Mouse (Mus musculus) olfactory bulb, adult 2 months (tissue): ENCODE results near the gene Catsper3. TPM values are rescaled to one million over a fixed set of nuclear protein-coding genes. Genes with fewer than 3 reads are reported as not detected.

ENCODE experiments used
- H3K27ac ChIP-seq: fragments of 200-500 bp; 2 replicates; pipeline ENCODE4 v1.5.1; 2012; ENCODE audit warnings: low read depth, low read length; ENCODE audit not compliant: insufficient read depth
- H3K4me1 ChIP-seq: fragments of 200-500 bp; 2 replicates; pipeline ENCODE4 v1.6.1; 2012; ENCODE audit warnings: low read length; ENCODE audit not compliant: control insufficient read depth, insufficient read depth
- H3K4me3 ChIP-seq: fragments of 200-500 bp; 2 replicates; pipeline ENCODE4 v1.5.1; 2012; ENCODE audit warnings: mild to moderate bottlenecking, low read depth, low read length, moderate library complexity; ENCODE audit not compliant: insufficient read depth
- CTCF ChIP-seq: fragments of 200-500 bp; IDR thresholded peaks from 2 replicates; pipeline ENCODE4 v1.5.1; 2012; ENCODE audit warnings: low read depth, mild to moderate bottlenecking, low read length, moderate library complexity; ENCODE audit not compliant: insufficient read depth
- POLR2A ChIP-seq: fragments of 200-500 bp; IDR thresholded peaks from 2 replicates; pipeline ENCODE4 v1.6.1; 2012; ENCODE audit warnings: mild to moderate bottlenecking, low read depth, low read length, moderate library complexity; ENCODE audit not compliant: insufficient read depth
- WGBS: fragments of 180-500 bp; shearing (Covaris S2); methylation state at CpG from one replicate; pipeline ENCODE4 v1.1.7; 2018; 5-methylcytosine and 5-hydroxymethylcytosine counted together
- polyA plus RNA-seq: library from polyadenylated mRNA; stranded (reverse); fragments of >200 nt; gene quantifications from 2 replicates; pipeline ENCODE4 v1.2.4, GENCODE M21; 2012; ENCODE audit warnings: low replicate concordance; ENCODE audit not compliant: missing spikeins, insufficient read depth, insufficient read length

Catsper3 gene
- polyA plus RNA-seq, 1 experiment, result not detected

GRCm38 (mm10) chr13:55830081-55830832 is 45.9 kb downstream of the Catsper3 start:
- Histone ChIP-seq H3K27ac (no peak overlapping the region), H3K4me3 (no peak overlapping the region), H3K4me1 (no peaks in the 10 kb centered on the region)
- TF ChIP-seq CTCF (no peak), POLR2A (no peak)
- 2% methylated on average over 48 of the region's 48 CpGs for whole genome bisulfite sequencing

GRCm38 (mm10) chr13:55830833-55831721 is 46.7 kb downstream of the Catsper3 start:
- Histone ChIP-seq H3K4me3 (no peak overlapping the region), H3K4me1 (no peaks in the 10 kb centered on the region), H3K27ac (no peak overlapping the region)
- TF ChIP-seq POLR2A, result no peak
- TF ChIP-seq CTCF, result no peak
- 2% methylated on average over 58 of the region's 82 CpGs for WGBS

- no peaks in the 10 kb centered on the region for H3K4me1 ChIP-seq
- 6% methylated on average over 25 of the region's 25 CpGs for WGBS
These were observed 47.4 kb downstream of the Catsper3 start for GRCm38 (mm10) chr13:55831722-55832160.

GRCm38 (mm10) chr13:55832602-55833001 is 48.2 kb downstream of the Catsper3 start:
- no peaks in the 10 kb centered on the region for H3K4me1 ChIP-seq
- 30% methylated on average over 1 of the region's 1 CpGs for WGBS
- no peak overlapping the region for H3K27ac ChIP-seq
- TF ChIP-seq CTCF (no peak), POLR2A (no peak)
- no peak overlapping the region for H3K4me3 ChIP-seq

More at GRCm38 (mm10) chr13:55831722-55832160, 47.4 kb downstream of the Catsper3 start:
- Histone ChIP-seq H3K4me3 (no peak overlapping the region), H3K27ac (no peak overlapping the region)
- no peak for TF ChIP-seq POLR2A
- no peak for TF ChIP-seq CTCF

- no peaks in the 10 kb centered on the region for H3K4me1 ChIP-seq
- no peak overlapping the region for H3K4me3 ChIP-seq
- WGBS, result 4% methylated on average over 7 of the region's 7 CpGs
- TF ChIP-seq POLR2A (no peak), CTCF (no peak)
- H3K27ac ChIP-seq, result no peak overlapping the region
These were observed 49.6 kb downstream of the Catsper3 start for GRCm38 (mm10) chr13:55833921-55834320.

GRCm38 (mm10) chr13:55834667-55835066 is 50.3 kb downstream of the Catsper3 start:
- no peak overlapping the region for H3K27ac ChIP-seq
- H3K4me3 ChIP-seq, result no peak overlapping the region
- H3K4me1 ChIP-seq, result no peaks in the 10 kb centered on the region
- TF ChIP-seq CTCF (no peak), POLR2A (no peak)
- 8% methylated on average over 5 of the region's 5 CpGs for WGBS

GRCm38 (mm10) chr13:55835548-55836097 is 51.3 kb downstream of the Catsper3 start:
- Histone ChIP-seq H3K27ac (no peak overlapping the region), H3K4me3 (no peak overlapping the region), H3K4me1 (no peaks in the 10 kb centered on the region)
- TF ChIP-seq CTCF, result no peak
- no peak for TF ChIP-seq POLR2A
- 3% methylated on average over 33 of the region's 33 CpGs for WGBS

GRCm38 (mm10) chr13:55836142-55836625 is 51.8 kb downstream of the Catsper3 start, which contains the start of gene Pitx1:
Pitx1 (minus strand) TSS chr13:55836192.
- Histone ChIP-seq H3K4me3 (no peak within 1 kb of the TSS), H3K27ac (no peak within 1 kb of the TSS), H3K4me1 (no peaks in the 10 kb centered on the region)
- 2% methylated on average over 35 of the region's 36 CpGs for WGBS
- no peak for TF ChIP-seq CTCF
- TF ChIP-seq POLR2A, result no peak
